Comparison of ENCODE assay signal across 17 mouse cellular contexts in the genomic region with DNA sequence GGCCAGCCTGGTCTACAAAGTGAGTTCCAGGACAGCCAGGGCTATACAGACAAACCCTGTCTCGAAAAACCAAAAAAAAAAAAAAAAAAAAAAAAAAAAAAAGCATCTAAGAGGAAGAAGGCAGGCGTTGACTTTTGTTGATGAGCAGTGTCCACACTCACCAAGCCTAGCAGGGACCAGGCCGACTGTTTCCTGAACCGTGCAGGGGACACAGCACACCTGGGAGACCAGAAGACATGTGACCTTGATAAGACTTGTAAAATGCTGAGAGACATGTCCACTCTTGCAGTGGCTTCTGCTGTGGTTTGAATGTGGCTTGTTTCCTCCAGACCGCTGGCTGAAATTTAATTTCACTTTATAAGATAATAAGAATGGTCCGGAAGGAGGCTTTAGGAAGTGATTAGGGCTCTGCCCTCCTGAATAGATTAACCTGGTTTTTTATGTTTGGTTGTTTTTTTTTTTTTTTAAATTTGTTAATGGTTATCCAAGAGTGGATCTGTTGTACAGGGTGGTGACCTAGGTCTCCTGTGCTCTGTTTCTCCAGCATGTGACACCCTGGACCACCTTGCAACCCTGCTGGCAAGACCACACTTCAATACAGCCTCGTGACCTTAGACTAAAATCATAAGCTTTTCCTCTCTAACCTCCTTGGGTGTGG. TPM values are rescaled to one million over a fixed set of nuclear protein-coding genes. Genes with fewer than 3 reads are reported as not detected.
DNase-seq lines count a peak whose midpoint lies in the region; ATAC-seq and TF ChIP-seq lines count a peak whose summit lies in the region.
"Had no signal": no experiment of that assay in that cellular context is flagged by ENCODE, and none has a peak within 500 bp of the region (broad histone marks: within the 10 kb centered on the region; RNA-seq: fewer than 3 reads in every experiment).

No protein-coding gene starts in this region.

- peak; percentile 85 for DNase-seq in midbrain, embryonic 11.5 days (ENCODE audit: low spot score, missing footprints)
- DNase-seq in yolk sac, embryonic 10.5 days (ENCODE audit: low spot score): peak; percentile 62
- no peak for DNase-seq in heart, embryonic 10.5 days (ENCODE audit: low spot score)
- DNase-seq: adrenal gland, postnatal 10 days; B cell, adult 2 months; cerebellum, adult 8-10 months; heart, adult 11 months; layer of hippocampus, postnatal 36 days had no signal

- no peak overlapping the region for H3K27ac ChIP-seq in intestine, embryonic 15.5 days
- H3K27ac ChIP-seq in intestine, postnatal 0 days (ENCODE audit: low read depth, low read length): no peak overlapping the region
- no peak overlapping the region for H3K27ac ChIP-seq in midbrain, embryonic 11.5 days (ENCODE audit: low read depth, low read length)
- H3K27ac ChIP-seq in midbrain, embryonic 15.5 days: no peak overlapping the region
- H3K27ac ChIP-seq in intestine, embryonic 16.5 days (ENCODE audit: low read length): peak overlapping the region; percentile 37
- no peak overlapping the region for H3K27ac ChIP-seq in heart, embryonic 10.5 days
- H3K27ac ChIP-seq: hindbrain, embryonic 14.5 days; lung, embryonic 15.5 days had no signal

- H3K27me3 ChIP-seq in intestine, embryonic 15.5 days (replicated peaks): no peaks in the 10 kb centered on the region
- no peaks in the 10 kb centered on the region for H3K27me3 ChIP-seq in intestine, postnatal 0 days (replicated peaks; ENCODE audit: control insufficient read depth, insufficient read depth, low read length)
- H3K27me3 ChIP-seq in midbrain, embryonic 11.5 days (ENCODE audit: control insufficient read depth, insufficient read depth, low read length): no peaks in the 10 kb centered on the region
- H3K27me3 ChIP-seq in midbrain, embryonic 15.5 days (replicated peaks): no peaks in the 10 kb centered on the region
- H3K27me3 ChIP-seq in intestine, embryonic 16.5 days (replicated peaks; ENCODE audit: control insufficient read depth, insufficient read depth, low read length): no peaks in the 10 kb centered on the region
- H3K27me3 ChIP-seq in heart, embryonic 10.5 days (ENCODE audit: insufficient read depth, poor library complexity, severe bottlenecking): no peaks in the 10 kb centered on the region
- H3K27me3 ChIP-seq: lung, embryonic 15.5 days had no signal

- WGBS in intestine, embryonic 15.5 days: 66% methylated on average over 7 of the region's 7 CpGs
- WGBS in intestine, postnatal 0 days: 49% methylated on average over 7 of the region's 7 CpGs
- 85% methylated on average over 6 of the region's 7 CpGs for WGBS in midbrain, embryonic 11.5 days
- 81% methylated on average over 7 of the region's 7 CpGs for WGBS in midbrain, embryonic 15.5 days
- whole genome bisulfite sequencing in intestine, embryonic 16.5 days: 65% methylated on average over 7 of the region's 7 CpGs
- 74% methylated on average over 7 of the region's 7 CpGs for WGBS in heart, embryonic 10.5 days

- peak; percentile 34 for ATAC-seq in intestine, embryonic 15.5 days
- ATAC-seq in intestine, postnatal 0 days: no peak
- ATAC-seq in midbrain, embryonic 11.5 days (ENCODE audit: low FRiP score): no peak
- ATAC-seq in midbrain, embryonic 15.5 days (replicated peaks): no peak
- ATAC-seq in intestine, embryonic 16.5 days: peak; percentile 63
- ATAC-seq in activated CD4-positive, CD25-positive, alpha-beta regulatory T cell, adult 4 months: no peak
- ATAC-seq: forebrain, embryonic 14.5 days had no signal

- no peak overlapping the region for H3K9ac ChIP-seq in intestine, embryonic 15.5 days
- no peak overlapping the region for H3K9ac ChIP-seq in intestine, postnatal 0 days (ENCODE audit: low read depth, low read length)
- H3K9ac ChIP-seq in midbrain, embryonic 11.5 days (ENCODE audit: low read length): no peak overlapping the region
- no peak overlapping the region for H3K9ac ChIP-seq in midbrain, embryonic 15.5 days
- H3K9ac ChIP-seq in intestine, embryonic 16.5 days (ENCODE audit: low read depth, low read length): no peak overlapping the region
- H3K9ac ChIP-seq: hindbrain, embryonic 14.5 days; lung, embryonic 15.5 days had no signal

- no peaks in the 10 kb centered on the region for H3K36me3 ChIP-seq in intestine, embryonic 15.5 days
- no peaks in the 10 kb centered on the region for H3K36me3 ChIP-seq in intestine, postnatal 0 days (ENCODE audit: control insufficient read depth, insufficient read depth)
- H3K36me3 ChIP-seq in midbrain, embryonic 11.5 days (ENCODE audit: control insufficient read depth, insufficient read depth, low read length): no peaks in the 10 kb centered on the region
- H3K36me3 ChIP-seq in midbrain, embryonic 15.5 days (replicated peaks): no peaks in the 10 kb centered on the region
- H3K36me3 ChIP-seq in intestine, embryonic 16.5 days (ENCODE audit: control insufficient read depth, insufficient read depth, low read length): no peaks in the 10 kb centered on the region
- H3K36me3 ChIP-seq in heart, embryonic 10.5 days: no peaks in the 10 kb centered on the region
- H3K36me3 ChIP-seq: lung, embryonic 15.5 days had no signal

- no peak for TF ChIP-seq CTCF in intestine, postnatal 0 days (IDR thresholded peaks at IDR 0.05; ENCODE audit: low read depth)

- H3K4me3 ChIP-seq in intestine, embryonic 15.5 days (replicated peaks): no peak overlapping the region
- no peak overlapping the region for H3K4me3 ChIP-seq in intestine, postnatal 0 days (ENCODE audit: low read depth, low read length)
- H3K4me3 ChIP-seq in midbrain, embryonic 11.5 days (ENCODE audit: low read depth, low read length): no peak overlapping the region
- H3K4me3 ChIP-seq in midbrain, embryonic 15.5 days: no peak overlapping the region
- H3K4me3 ChIP-seq in intestine, embryonic 16.5 days (ENCODE audit: low read length): no peak overlapping the region
- H3K4me3 ChIP-seq in heart, embryonic 10.5 days: no peak overlapping the region
- H3K4me3 ChIP-seq: lung, embryonic 15.5 days; myocyte had no signal

- H3K4me2 ChIP-seq in intestine, embryonic 15.5 days (replicated peaks): no peak overlapping the region
- H3K4me2 ChIP-seq in intestine, postnatal 0 days (replicated peaks; ENCODE audit: low read depth): no peak overlapping the region
- no peak overlapping the region for H3K4me2 ChIP-seq in midbrain, embryonic 11.5 days
- H3K4me2 ChIP-seq in midbrain, embryonic 15.5 days: no peak overlapping the region
- H3K4me2 ChIP-seq in intestine, embryonic 16.5 days (ENCODE audit: low read depth, low read length): no peak overlapping the region
- H3K4me2 ChIP-seq: hindbrain, embryonic 14.5 days; lung, embryonic 15.5 days had no signal

- H3K9me3 ChIP-seq in intestine, embryonic 15.5 days: no peaks in the 10 kb centered on the region
- no peaks in the 10 kb centered on the region for H3K9me3 ChIP-seq in intestine, postnatal 0 days (ENCODE audit: control insufficient read depth)
- no peaks in the 10 kb centered on the region for H3K9me3 ChIP-seq in midbrain, embryonic 11.5 days (ENCODE audit: control insufficient read depth, low read length)
- no peaks in the 10 kb centered on the region for H3K9me3 ChIP-seq in midbrain, embryonic 15.5 days
- no peaks in the 10 kb centered on the region for H3K9me3 ChIP-seq in intestine, embryonic 16.5 days (ENCODE audit: control insufficient read depth, low read length)
- no peaks in the 10 kb centered on the region for H3K9me3 ChIP-seq in heart, embryonic 10.5 days
- H3K9me3 ChIP-seq: lung, embryonic 15.5 days had no signal

- H3K4me1 ChIP-seq in intestine, embryonic 15.5 days (replicated peaks): 0 out of 2 replicates have a peak, but pooled peaks cover 8% of the 10 kb centered on the region
- H3K4me1 ChIP-seq in intestine, postnatal 0 days (replicated peaks; ENCODE audit: control insufficient read depth, insufficient read depth, low read length): no peaks in the 10 kb centered on the region
- H3K4me1 ChIP-seq in midbrain, embryonic 11.5 days (ENCODE audit: control insufficient read depth, insufficient read depth, low read length): peaks cover 44% of the 10 kb centered on the region
- peaks cover 40% of the 10 kb centered on the region for H3K4me1 ChIP-seq in midbrain, embryonic 15.5 days
- H3K4me1 ChIP-seq in intestine, embryonic 16.5 days (ENCODE audit: control insufficient read depth, insufficient read depth, low read length): peaks cover 10% of the 10 kb centered on the region
- peaks cover 20% of the 10 kb centered on the region for H3K4me1 ChIP-seq in heart, embryonic 10.5 days

RNA-seq across cellular contexts. Expression of gene Arvcf, which starts 28.4 kb away (rescaled TPM):
- 21.7 and 22.1 TPM in 2 replicates for polyA plus RNA-seq in intestine, embryonic 15.5 days (2015; fragmentation: Nextera tagmentation; extraction: Ambion mirVana)
- 9.3 and 9.6 TPM in 2 replicates for polyA plus RNA-seq in intestine, postnatal 0 days (2015; fragmentation: Nextera tagmentation; extraction: Ambion mirVana)
- 66.9 and 71.0 TPM in 2 replicates for polyA plus RNA-seq in midbrain, embryonic 11.5 days (2014; fragmentation: Nextera tagmentation; extraction: Ambion mirVana)
- polyA plus RNA-seq in midbrain, embryonic 15.5 days (2015; fragmentation: Nextera tagmentation; extraction: Ambion mirVana): 94.4 and 99.5 TPM in 2 replicates
- 18.4 and 21.7 TPM in 2 replicates for polyA plus RNA-seq in intestine, embryonic 16.5 days (2015; fragmentation: Nextera tagmentation; extraction: Ambion mirVana)
- under 1 TPM; 0.51 to 0.93 TPM for polyA plus RNA-seq in activated CD4-positive, CD25-positive, alpha-beta regulatory T cell, adult 4 months (2017; shearing (Covaris generic))
- 25.8 and 29.7 TPM in 2 replicates for polyA plus RNA-seq in heart, embryonic 10.5 days (2016; fragmentation: Nextera tagmentation; extraction: Ambion mirVana)

RNA-seq across cellular contexts. Expression of gene Tango2, which starts 28.5 kb away (rescaled TPM):
- 43.0 and 49.4 TPM in 2 replicates for polyA plus RNA-seq in intestine, embryonic 15.5 days (2015; fragmentation: Nextera tagmentation; extraction: Ambion mirVana)
- polyA plus RNA-seq in intestine, postnatal 0 days (2015; fragmentation: Nextera tagmentation; extraction: Ambion mirVana): 78.6 and 85.2 TPM in 2 replicates
- polyA plus RNA-seq in midbrain, embryonic 11.5 days (2014; fragmentation: Nextera tagmentation; extraction: Ambion mirVana): 38.9 and 39.2 TPM in 2 replicates
- polyA plus RNA-seq in midbrain, embryonic 15.5 days (2015; fragmentation: Nextera tagmentation; extraction: Ambion mirVana): 74.3 and 83.1 TPM in 2 replicates
- polyA plus RNA-seq in intestine, embryonic 16.5 days (2015; fragmentation: Nextera tagmentation; extraction: Ambion mirVana): 62.4 and 69.8 TPM in 2 replicates
- polyA plus RNA-seq in activated CD4-positive, CD25-positive, alpha-beta regulatory T cell, adult 4 months (2017; shearing (Covaris generic)): 10 to 100 TPM; 55.4 to 58.0 TPM
- 51.3 and 62.1 TPM in 2 replicates for polyA plus RNA-seq in heart, embryonic 10.5 days (2016; fragmentation: Nextera tagmentation; extraction: Ambion mirVana)

RNA-seq across cellular contexts. Expression of gene Txnrd2, which starts 49.8 kb away (rescaled TPM):
- polyA plus RNA-seq in intestine, embryonic 15.5 days (2015; fragmentation: Nextera tagmentation; extraction: Ambion mirVana): 25.4 and 25.8 TPM in 2 replicates
- 24.8 and 25.0 TPM in 2 replicates for polyA plus RNA-seq in intestine, postnatal 0 days (2015; fragmentation: Nextera tagmentation; extraction: Ambion mirVana)
- 21.0 and 22.7 TPM in 2 replicates for polyA plus RNA-seq in midbrain, embryonic 11.5 days (2014; fragmentation: Nextera tagmentation; extraction: Ambion mirVana)
- 34.0 and 35.5 TPM in 2 replicates for polyA plus RNA-seq in midbrain, embryonic 15.5 days (2015; fragmentation: Nextera tagmentation; extraction: Ambion mirVana)
- 28.4 and 29.8 TPM in 2 replicates for polyA plus RNA-seq in intestine, embryonic 16.5 days (2015; fragmentation: Nextera tagmentation; extraction: Ambion mirVana)
- 10 to 100 TPM; 16.2 to 21.6 TPM for polyA plus RNA-seq in activated CD4-positive, CD25-positive, alpha-beta regulatory T cell, adult 4 months (2017; shearing (Covaris generic))
- 40.1 and 47.7 TPM in 2 replicates for polyA plus RNA-seq in heart, embryonic 10.5 days (2016; fragmentation: Nextera tagmentation; extraction: Ambion mirVana)

RNA-seq across cellular contexts. Expression of gene Comt, which starts 50.2 kb away (rescaled TPM):
- polyA plus RNA-seq in intestine, embryonic 15.5 days (2015; fragmentation: Nextera tagmentation; extraction: Ambion mirVana): 89.5 and 97.1 TPM in 2 replicates
- 103 and 107 TPM in 2 replicates for polyA plus RNA-seq in intestine, postnatal 0 days (2015; fragmentation: Nextera tagmentation; extraction: Ambion mirVana)
- 50.8 and 52.5 TPM in 2 replicates for polyA plus RNA-seq in midbrain, embryonic 11.5 days (2014; fragmentation: Nextera tagmentation; extraction: Ambion mirVana)
- 104 and 107 TPM in 2 replicates for polyA plus RNA-seq in midbrain, embryonic 15.5 days (2015; fragmentation: Nextera tagmentation; extraction: Ambion mirVana)
- 109 and 110 TPM in 2 replicates for polyA plus RNA-seq in intestine, embryonic 16.5 days (2015; fragmentation: Nextera tagmentation; extraction: Ambion mirVana)
- polyA plus RNA-seq in activated CD4-positive, CD25-positive, alpha-beta regulatory T cell, adult 4 months (2017; shearing (Covaris generic)): 10 to 100 TPM; 45.6 to 60.6 TPM
- polyA plus RNA-seq in heart, embryonic 10.5 days (2016; fragmentation: Nextera tagmentation; extraction: Ambion mirVana): 83.5 and 102 TPM in 2 replicates

Comparison
In these comparisons a context has a peak if more than half of its experiments do, and no peak if none do; other contexts are left out.
1. ATAC-seq: peak in intestine, embryonic 15.5 days (single experiment) and intestine, embryonic 16.5 days (single experiment); none in intestine, postnatal 0 days (single experiment), midbrain, embryonic 11.5 days (single experiment), midbrain, embryonic 15.5 days (single experiment) and activated CD4-positive, CD25-positive, alpha-beta regulatory T cell, adult 4 months (single experiment).